Mouse (Mus musculus) kidney, adult 2 months (tissue): ENCODE data around the gene Ipo11.

Source experiments
- CTCF ChIP-seq: fragments of 200-500 bp; conservative IDR thresholded peaks from 2 replicates; pipeline ENCODE4 v1.5.1; 2011; ENCODE audit warnings: low read depth, mild to moderate bottlenecking, control low read depth, low read length, moderate library complexity, mixed read lengths; ENCODE audit not compliant: insufficient read depth, insufficient read length
- POLR2A ChIP-seq: fragments of 200-500 bp; IDR thresholded peaks from one replicate; pipeline ENCODE4 v1.6.1; 2011; ENCODE audit warnings: low read depth, low read length, control low read depth

DNA sequence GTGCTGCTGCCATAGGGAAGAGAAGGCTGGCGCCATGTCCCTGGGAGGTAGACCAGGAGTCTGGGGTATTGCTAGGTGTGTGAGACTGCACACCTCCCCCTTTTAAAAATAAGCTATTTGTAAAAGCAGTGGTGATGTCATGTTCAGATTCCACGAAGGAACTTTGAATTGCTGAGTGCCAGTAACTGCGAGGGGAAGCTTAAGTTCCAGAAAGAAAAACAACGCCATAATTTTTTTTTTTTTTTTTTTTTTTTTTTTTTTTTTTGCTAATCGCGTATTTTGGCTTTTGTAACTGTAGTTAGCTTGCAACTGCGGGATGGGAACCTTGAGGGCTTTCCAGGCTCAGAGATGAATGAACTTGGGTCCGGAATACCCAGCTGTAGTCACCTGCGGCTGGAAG, 8.8 kb upstream of the Ipo11 start:
- no peak for TF ChIP-seq CTCF
- no peak for TF ChIP-seq POLR2A
